Mouse (Mus musculus): ENCODE measurements around the gene Ncoa1.
A peak's percentile ranks its signal among the peaks of the same experiment; 100 is the strongest.

Ncoa1 gene

DNA sequence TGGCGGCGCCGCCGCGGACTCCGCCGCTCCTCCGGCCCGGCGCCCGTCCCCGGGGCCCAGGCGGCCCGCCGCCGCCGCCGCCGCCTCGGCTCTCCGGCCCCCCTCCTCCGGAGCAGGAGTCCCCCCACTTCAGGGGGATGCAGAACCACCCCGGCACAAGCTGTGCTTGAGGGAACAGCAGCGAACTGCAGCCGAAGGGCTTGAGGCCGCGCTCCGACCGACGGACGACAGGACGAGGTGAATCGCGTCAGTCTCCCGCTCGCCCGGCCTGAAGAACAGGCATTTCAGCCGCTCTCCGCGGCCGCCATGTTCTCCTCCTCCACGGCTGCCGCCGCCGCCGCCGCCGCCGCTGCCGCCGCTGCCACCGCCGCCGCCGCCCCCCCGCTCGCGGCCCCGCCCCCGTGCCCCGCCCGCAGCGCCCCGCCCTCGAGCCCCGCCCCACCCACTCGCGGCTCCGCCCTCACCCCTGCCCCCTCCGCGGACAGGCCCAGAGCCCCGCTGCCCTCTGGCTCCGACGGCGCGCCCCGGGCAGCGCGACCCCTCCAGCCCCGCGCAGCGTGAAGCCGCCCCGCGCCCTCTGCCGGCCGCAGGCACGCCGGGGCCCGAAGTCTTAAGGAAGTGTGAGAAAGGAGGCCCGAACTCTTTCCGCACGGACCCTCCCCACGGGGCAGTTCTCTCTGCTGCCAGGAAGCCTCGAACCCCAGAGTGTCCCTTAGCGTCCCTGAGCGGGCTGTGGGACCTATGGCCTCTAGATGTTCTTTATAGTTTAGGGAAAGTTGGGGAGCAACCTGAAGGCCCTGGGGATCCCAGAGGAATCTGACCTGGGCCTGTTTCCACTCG, at the start of gene Ncoa1:
Ncoa1 (minus strand) TSS at position 351 of the 840 bp plus-strand sequence.
- peak; percentile 74 to 75 for DNase-seq

DNA sequence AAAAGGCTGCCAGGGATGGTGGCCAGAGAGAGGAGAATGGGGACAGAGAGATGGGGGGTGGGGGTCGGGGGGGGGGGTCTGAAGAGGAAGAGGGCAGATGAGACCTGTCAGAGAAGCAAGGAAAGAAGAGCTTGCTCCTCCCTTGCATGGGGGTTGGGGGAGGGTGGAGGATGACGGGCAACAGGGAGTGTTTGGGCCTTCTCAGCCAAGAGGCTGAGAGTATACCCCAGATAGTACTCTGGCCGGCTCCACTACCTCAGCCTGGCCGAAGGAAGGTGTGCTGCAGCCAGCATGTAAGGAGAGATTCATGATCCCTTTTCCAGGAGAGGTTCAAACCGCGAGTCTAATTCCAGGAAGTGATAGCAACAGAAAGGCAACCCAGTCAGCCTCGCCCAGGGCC, 47.6 kb upstream of the Ncoa1 start:
- DNase-seq = no peak

DNA sequence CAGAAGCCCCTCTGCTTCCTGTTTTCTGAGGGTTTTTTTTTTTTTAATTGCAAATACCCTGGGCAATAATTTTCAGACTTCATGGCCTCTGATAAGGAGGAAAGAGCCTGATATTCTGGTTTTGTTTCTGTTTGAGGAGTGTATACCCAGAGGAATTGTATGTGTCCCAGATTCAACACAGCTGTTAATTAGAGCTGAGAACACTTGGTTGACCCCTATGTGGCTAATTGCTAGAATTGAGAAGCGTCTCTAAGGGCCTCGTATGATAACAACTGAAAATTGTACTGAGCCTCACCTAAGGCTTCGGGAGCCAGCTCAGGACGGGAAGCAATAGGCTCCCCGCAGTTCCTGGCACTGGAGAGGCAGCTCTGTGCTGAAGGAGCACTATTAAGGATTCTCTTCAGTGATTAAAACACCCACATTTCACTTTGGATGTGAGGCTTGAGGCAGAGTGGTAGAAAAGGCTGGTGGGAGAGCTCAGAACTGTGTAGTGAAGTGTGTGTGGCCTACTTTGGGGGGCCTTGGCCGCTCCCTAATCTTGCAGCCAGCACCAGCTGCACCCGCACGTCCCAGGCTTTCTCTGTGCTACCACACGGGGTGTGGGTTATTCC, 46.8 kb upstream of the Ncoa1 start:
- no peak for DNase-seq

DNA sequence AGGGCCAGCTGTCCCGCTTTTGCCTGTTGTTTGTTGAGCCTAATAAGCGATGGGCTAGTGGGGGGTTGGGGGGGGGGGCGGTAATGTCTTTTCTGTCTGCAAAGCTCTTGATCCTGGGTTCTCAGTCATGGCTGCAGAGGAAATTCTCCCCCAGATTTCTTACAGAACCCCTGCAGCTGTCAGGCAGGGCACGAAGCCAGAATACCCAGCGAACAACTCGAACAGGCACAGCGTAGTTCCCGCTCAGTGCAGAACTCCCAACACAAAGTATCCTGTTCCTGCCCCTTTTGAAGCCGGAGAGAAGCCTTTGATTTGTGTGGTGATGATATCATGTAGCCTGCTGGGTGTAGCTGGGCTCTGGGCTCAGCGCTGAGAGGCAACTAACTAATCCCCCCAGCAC, 46.2 kb upstream of the Ncoa1 start:
- DNase-seq = peak in 1 of 2 experiments; percentile 3

DNA sequence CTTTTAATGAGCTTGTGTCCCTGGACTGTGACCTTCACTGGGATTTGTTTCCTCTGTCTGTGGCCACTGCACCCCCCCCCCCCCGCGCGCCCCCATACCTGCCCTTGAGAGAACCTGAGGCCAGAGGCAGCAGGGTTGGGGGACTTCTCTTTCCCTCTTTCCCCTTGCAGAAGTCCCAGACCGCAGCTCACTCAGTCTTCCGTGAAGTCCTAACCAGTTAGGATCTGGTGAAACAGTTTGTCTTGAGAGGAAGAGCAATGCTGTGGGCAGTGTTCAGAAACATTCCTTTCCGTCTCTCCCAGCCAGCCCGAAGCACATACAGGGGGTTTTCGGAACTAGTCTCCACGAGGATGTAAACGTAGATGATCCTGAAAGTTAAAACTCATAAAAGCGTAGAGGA, 42.0 kb upstream of the Ncoa1 start:
- DNase-seq = no peak

DNA sequence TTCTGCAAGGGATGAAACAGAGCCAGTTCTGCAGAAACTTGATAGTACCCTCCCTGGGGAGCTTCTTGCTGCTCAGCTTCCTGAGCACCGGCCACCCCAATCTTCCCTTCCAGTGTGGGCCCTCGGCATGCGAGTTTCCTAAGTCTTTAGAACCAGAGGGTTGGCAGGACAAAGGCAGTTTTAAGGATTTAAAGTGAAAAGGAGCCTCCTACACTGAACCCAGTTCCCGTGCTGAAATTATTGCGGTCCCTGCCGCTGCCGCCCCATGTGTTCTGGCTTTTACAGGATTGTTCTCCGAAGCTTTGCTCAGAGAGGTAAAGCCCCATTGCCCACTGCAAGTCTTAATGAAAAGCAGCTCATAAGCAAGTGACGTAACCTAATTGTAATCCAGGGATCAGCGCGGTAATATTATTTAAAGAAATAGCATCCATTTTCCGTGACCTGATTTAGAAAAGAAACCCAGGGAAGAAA, 32.6 kb upstream of the Ncoa1 start:
- no peak for DNase-seq

DNA sequence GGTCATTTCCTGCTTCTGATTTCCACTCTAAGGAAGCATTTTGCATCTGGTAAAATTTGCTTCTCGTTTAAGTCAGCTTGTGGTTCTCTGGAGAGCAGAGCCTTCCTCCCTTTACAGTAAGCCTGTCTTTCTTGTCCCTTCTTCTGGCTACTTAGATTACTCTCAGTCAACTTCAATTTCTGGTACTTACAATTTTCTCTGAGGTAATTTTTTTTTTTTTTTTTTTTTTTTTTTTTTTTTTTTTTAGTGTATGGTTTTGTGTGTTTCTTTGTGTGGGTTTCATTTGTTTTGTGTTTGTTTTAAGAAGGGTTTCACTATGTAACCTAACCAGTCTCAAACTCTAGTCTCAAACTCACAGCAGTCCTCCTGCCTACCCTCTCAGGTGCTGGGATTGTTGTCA, 31.2 kb upstream of the Ncoa1 start:
- no peak for DNase-seq

DNA sequence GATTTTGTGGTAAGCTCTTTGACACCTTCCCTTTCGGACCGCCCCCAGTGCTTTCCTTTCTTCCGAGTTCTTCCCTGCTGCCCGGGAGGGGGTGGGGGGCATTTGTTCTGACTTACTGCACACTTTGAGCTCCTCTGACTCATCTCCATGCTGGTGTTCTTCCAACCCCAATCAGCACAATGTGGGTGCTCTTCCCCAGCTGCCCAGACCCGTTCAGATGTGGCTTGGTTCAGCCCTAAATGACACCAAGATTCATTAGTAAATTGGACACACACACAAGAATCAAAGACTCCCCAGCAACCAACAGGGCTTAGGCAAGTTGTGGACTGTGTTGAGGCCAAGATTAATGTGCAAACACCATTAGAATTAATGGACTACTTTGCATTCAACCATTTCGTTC, 30.5 kb upstream of the Ncoa1 start:
- DNase-seq = no peak

DNA sequence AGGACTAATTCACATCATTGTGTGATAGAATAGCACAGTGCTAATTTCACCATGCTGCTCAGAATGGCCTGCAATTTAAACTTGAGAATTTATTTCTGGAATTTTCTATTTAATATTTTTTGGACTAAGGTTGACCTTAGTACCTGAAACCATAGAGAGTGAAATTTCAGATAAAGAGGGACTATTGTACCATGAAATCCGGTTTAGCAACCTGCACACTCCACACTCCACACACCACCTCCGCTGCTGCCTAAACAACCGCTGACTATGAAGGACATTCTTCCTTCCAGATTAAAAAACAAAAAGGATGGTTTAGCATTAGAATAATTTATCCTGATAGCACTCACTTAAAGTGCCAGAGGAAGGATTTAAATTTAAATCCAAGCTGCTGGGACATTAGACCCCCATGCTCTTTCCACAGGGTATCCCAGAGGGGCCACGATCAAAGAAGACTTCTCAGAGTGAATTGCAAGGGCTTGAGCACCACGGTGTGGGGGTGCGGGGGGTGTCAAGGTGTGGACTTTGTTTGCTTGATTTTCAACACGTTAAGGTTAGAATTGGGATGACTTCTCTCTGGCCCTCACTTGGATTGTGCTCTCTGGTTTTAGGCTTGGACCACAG, 29.9 kb upstream of the Ncoa1 start:
- no peak for DNase-seq

DNA sequence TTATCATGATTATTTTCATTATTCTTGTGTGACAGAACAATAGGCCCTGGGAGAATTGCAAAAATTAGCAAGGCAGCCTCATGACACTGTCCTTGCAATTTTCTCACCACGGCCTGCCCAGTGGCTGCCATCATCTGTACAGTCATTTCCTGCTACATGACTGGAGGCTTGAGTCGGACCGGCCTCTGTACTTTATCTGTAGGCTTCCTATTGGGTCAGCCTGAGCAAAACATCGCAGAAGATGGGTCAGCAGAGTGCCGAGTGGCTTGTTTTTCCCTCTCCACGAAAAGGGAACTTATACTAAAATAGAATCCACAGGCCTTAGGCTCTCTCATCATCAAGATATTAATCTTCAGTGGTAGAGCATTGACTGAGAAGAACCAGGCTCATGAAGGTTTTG, 28.3 kb upstream of the Ncoa1 start:
- no peak for DNase-seq

DNA sequence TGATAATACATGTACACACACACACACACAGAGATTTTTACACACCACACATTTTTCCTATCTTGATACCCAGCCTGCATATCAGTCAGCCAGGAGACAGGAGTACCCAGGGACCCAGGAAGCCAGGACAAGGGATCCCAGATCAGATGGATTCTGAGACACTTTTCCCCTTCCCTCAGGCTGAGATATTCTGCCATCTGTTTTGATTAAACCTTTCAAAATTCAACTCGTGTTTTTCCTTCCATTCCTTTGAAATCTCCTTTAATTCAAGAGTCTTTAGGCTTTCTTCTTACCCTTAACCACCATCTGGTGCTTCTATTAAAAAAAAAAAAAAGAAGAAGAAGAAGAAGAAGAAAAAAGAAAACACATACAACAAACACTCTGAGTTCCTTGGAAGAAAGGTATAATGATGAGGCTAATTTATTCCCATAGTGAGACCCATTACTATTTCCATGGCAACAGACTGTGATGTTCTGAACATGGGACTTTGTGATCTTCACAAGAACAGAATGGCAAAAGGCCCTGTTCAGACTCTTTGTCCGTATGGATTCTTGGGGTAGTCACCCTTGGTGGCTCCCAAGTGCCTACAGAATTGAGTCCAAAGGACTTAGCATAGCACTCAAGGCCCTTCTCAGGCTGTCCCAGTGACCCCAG, 26.8 kb upstream of the Ncoa1 start:
- no peak for DNase-seq

DNA sequence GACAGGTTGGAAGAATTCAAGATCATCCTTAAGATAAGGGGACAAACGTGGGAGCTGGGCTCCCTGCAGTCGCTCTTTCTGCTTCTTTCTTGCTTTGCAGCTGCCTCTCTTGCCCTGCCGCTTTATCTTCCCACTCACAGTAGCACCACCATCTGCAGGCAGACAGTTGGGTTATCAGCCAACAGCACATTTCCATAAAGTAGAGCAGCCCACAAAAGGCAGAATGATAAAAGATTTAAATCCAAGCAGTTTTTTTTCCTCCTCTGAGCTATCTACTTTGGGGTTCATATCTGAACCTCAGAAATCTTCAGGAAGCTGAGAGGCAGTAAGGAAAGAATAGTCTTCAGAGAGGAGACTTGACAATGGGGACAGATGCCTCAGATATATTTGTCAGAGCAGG, 24.9 kb upstream of the Ncoa1 start:
- DNase-seq = no peak

DNA sequence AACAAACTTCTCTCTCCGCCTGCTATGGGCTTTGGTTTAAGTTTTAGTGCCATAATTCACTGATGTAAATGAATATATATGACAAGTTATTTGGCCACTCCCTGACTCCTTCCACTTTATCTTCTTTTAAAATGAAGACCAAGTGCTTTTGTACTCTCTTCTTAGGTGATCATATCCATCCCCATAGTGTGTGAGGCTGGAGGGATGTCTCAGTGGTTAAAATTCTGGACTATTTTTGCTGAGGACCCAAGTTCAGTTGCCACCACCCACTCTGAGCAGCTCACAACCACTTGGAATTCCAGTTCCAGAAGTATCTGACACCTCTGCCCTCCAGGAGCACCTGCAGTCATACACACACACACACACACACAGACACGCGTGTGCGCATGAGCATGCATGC, 23.5 kb upstream of the Ncoa1 start:
- DNase-seq = no peak

DNA sequence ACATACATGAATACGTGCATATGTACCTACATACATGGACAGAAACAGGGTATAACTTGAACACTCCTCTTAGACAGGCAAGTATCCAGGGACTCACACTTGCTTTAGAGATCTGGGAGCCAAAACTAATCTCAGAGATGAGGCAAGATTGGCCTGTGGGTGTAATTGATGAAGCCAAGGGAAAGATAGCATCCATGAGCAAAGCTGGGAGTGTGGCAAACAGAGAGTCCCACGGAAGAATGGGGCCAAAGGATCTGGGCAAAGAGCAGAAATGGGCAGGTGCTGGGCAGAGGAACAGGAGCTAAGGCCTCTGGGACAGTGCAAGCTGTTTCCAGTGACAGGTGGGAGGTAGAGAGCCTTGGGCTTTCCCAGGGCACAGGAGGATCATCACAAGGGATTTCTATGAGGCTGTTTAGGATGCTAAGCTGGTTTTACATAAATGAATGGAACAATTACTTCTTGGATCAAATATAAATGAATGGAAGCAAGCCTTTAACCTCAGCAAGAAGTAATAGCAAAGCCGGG, 22.7 kb upstream of the Ncoa1 start:
- no peak for DNase-seq

DNA sequence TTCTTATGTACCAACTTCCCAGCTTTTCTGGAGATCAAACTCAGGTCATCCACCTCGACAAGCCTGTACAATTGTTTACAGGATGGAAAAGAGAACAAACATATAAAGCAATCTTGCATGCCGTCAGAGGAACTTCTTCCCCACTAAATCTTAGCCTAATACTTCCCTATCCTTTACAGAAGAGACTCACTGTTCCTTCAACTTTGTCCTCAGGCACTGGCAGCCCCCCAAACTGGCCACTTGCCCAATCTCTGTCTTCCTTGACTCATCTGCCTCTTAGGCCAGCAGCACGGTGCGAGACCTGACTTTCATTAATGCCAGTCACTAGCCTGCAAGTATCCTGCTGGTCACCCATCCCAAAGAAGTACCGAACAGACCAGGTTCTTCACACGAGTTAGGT, 11.4 kb upstream of the Ncoa1 start:
- no peak for DNase-seq

DNA sequence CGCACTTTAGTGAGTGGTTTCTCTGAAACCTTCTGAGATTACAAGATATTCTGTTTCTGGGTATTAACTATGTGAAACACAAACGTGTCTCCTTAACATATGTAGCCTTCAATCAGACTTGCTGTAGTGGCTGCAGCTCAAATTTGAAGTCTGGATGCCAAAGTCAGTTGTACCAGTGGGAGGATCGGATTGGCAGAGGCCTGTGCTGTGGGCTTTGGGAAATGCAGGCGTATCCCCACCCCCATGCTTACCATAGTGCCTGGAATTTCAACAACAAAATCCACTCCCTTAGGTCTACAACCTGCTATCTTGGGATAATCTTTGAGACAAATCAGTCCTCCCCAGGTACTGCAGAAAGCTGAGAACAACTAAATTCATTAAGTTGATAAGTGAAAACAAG, 6.4 kb upstream of the Ncoa1 start:
- DNase-seq = no peak

DNA sequence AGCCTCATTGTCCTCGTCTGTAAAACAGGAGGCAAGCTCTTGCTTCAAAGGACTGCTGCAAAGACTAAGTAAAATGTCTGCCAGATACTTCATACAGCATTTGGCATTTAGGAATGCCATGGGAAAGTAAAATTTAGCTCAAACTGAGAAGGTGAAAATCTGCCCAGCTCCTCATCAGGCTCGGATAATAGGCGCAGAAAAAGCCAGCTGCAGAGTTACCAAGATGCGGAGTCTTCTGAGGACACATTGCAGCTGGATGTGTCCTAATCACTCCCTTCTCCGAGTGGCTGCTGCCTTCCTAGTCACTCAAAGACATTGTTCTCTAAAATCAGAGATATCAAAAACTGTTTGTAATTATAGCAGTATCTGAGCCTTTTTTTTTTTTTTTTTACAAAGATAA, 4.7 kb upstream of the Ncoa1 start:
- no peak for DNase-seq

DNA sequence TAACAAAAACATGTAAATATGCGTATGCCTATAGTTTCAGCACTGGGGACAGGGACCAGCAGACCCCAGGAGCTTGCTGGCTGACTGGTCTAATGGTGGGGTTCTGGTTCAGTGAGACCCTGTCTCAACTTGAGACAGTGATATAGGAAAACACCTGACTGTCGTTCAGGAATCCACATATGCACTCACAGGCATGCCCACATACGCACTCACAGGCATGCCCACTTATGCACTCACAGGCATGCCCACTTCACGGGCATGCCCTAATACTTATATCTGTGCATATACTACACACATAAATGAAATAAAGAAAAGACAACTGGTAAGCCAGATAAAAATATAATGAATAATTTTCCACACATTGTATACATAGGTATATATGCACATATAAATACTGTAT, 3.3 kb upstream of the Ncoa1 start:
- DNase-seq = no peak

DNA sequence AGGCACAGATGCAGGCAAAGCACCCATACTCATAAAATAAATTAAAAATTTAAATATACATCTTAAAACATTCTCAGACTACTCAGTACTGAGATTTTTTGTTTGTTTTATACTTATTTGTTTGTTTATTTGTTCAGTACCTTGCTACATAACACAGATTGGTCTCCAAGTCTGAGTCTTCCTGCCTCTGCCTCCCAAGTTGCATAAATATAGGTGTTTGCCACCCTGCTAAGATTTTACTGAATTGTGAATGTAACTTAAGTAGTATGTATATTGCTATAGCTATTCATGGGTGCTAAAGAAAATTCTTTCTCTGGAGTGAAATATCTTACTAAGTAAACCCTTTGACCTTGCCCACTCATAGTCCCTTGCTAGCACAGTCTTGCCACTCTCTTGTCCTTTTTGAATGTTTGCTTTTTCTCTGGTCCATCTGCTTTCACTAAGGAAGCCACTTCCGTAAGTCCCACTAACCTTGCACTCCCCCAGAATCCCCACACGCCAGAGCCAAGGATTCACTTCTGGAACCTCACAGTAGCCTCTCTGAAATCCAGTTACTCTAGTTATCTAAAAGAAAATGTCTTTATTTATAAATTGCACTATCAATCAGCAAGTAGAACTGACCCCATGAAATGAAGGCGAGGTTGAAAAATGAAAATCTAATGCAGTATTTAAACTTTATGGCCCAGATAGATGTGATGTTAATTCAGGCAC, 2.3 kb upstream of the Ncoa1 start:
- no peak for DNase-seq

DNA sequence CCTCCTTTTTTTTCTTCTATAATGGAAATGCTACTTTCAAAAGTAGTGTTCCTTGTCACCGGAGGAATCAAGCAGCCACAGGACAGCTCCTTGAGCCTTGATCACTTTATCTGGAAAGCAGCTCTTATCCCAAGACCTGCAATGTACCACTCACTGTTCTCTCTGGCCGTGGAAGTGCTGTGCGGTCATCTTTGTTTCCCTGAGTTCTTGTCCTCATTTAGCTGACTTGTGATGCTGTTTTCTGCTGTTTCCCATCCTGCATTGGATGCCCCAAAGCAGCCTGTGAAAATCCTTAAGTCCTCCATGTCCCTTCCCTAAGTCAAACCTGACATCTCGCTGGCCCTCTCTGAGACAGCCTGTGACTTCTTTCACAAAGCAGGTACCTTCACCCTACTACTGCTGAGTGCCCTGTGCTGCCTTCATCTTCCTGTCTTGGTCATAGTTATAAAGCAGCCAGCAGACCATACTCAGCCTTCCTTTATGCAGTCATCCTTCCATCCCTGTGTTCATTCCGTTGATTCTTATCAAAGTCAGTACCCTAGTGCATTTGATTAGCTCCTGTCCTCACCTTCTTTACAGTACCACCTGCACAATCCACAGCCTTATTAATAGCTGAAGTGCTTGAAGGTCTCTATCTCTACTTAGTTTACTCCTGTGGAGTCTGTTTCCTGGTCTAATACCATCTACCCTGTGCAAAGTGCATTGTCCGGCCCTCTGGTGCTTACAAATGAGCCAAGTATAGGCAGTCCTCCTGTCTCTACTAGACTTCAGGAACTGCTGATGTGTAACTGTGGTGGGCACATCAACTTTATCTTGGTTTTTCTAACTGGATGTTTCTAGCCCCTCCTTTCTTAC, 1.2 kb upstream of the Ncoa1 start:
- DNase-seq = no peak

DNA sequence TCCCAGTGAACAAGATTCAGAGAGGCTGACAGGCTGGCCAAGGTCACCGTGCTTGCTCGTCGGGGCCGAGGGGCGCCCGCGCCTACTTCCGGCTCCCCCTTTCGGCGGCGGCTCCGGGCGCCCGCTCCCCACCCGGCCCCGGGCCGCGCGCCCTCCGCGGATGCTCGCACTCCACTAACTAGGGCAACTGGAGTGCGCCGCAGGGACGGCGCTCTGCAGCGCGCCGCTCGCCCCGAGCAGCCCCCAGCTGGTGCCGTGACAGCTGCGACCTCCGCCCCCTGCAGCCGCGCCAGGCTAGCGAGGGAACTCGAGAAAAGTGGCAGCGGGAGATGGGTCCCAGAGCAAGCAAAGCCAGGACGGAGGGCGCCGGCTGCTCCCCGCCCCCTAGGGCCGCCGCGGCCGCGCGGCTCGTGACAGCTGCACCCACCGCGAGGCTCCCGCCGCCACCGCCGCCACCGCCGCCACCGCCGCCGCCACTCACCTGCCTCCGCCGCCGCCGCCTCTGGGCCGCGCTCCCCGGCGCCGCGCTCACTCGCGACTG, 621 bp downstream of the Ncoa1 start:
- DNase-seq = peak; percentile 45 to 61
